Mouse (Mus musculus) hindlimb bud, embryonic 11.5 days (tissue): ENCODE measurements around the gene Ush2a.

Experiments
- DNase-seq: peaks from one replicate; pipeline ENCODE4 v3.0.0-alpha.2; 2012; ENCODE audit warnings: low read depth, low spot score; ENCODE audit errors: extremely low spot score

Ush2a gene

GRCm38 (mm10) chr1:188261903-188262682 lies at the start of gene Ush2a:
TSS of gene Ush2a (plus strand) at chr1:188262023.
- DNase-seq: no peak

- DNase-seq: no peak
These were observed 46.8 kb upstream of the Ush2a start for GRCm38 (mm10) chr1:188214885-188215611.

GRCm38 (mm10) chr1:188221226-188221792 lies 40.5 kb upstream of the Ush2a start:
- no peak for DNase-seq

- no peak for DNase-seq
These were observed 28.6 kb upstream of the Ush2a start for GRCm38 (mm10) chr1:188233036-188233724.

GRCm38 (mm10) chr1:188238636-188239035 lies 23.2 kb upstream of the Ush2a start:
- no peak for DNase-seq

- no peak for DNase-seq
These were observed 20.1 kb upstream of the Ush2a start for GRCm38 (mm10) chr1:188241766-188242165.

- DNase-seq: no peak
These were observed 4.3 kb upstream of the Ush2a start for GRCm38 (mm10) chr1:188257500-188257899.

- no peak for DNase-seq
These were observed 1.3 kb upstream of the Ush2a start for GRCm38 (mm10) chr1:188260259-188261107.

GRCm38 (mm10) chr1:188267127-188267722 lies 5.4 kb downstream of the Ush2a start:
- DNase-seq: no peak

- DNase-seq: no peak
These were observed 7.2 kb downstream of the Ush2a start for GRCm38 (mm10) chr1:188269071-188269470.

- no peak for DNase-seq
These were observed 51.5 kb downstream of the Ush2a start for GRCm38 (mm10) chr1:188313303-188313702.

GRCm38 (mm10) chr1:188316574-188316973 lies 54.8 kb downstream of the Ush2a start:
- DNase-seq: no peak

GRCm38 (mm10) chr1:188320204-188320603 lies 58.4 kb downstream of the Ush2a start:
- no peak for DNase-seq

GRCm38 (mm10) chr1:188321534-188321933 lies 59.7 kb downstream of the Ush2a start:
- no peak for DNase-seq

- no peak for DNase-seq
These were observed 68.6 kb downstream of the Ush2a start for GRCm38 (mm10) chr1:188330406-188330805.

- DNase-seq: no peak
These were observed 72.1 kb downstream of the Ush2a start for GRCm38 (mm10) chr1:188333936-188334335.

GRCm38 (mm10) chr1:188347762-188348161 lies 85.9 kb downstream of the Ush2a start:
- no peak for DNase-seq

- DNase-seq: no peak
These were observed 92.9 kb downstream of the Ush2a start for GRCm38 (mm10) chr1:188354726-188355125.

- no peak for DNase-seq
These were observed 101.7 kb downstream of the Ush2a start for GRCm38 (mm10) chr1:188363548-188363947.

GRCm38 (mm10) chr1:188385180-188385579 lies 123.4 kb downstream of the Ush2a start:
- DNase-seq: no peak
